Mouse (Mus musculus) heart, postnatal 0 days (tissue): ENCODE results near the gene Dnajc14.

Experiments
- CTCF ChIP-seq: IDR thresholded peaks from 2 replicates; pipeline ENCODE4 v1.5.1; 2016; ENCODE audit warnings: antibody characterized with exemption, control low read depth, low read depth
- EP300 ChIP-seq: IDR thresholded peaks from 2 replicates; pipeline ENCODE4 v1.6.1; 2016; ENCODE audit warnings: antibody characterized with exemption, low read depth

DNA sequence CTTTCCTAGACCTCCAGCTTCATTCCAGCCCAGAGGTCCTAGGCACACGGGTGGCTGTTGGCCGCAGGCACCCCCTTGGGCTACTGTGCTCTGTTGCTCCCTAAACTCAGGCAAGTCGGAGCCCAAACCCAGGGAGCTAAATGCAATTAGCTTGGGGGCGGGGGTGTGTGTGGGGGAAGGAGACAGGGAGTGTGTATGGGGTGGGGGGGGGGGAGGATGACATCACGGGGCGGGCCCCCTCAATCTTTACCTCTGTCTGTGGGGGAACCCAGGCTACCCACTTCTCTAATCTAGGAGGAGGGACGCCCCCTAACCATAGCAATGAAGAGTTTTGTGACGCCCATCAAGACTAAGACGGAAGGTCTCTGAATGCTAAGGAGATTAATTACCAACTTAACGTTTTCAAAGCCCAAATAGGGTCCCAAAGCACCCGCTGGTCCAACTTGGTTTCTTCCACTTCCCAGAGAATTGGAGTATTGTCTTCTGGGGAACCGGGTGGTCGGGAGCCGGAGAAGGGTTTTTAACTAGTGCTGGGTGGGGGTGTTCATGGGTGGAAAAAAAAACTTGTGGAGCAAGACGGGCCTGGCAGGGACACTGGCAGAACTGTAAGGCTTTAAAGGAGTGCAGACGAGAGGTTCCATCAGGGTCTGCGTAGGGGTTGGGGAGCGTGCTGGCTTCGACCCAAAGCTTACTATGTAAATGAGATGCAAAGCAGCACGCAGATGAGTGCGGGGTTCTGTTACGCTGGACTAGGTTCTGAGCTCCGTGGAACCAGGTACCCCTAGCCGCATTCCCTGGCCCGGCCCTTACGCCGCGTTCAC, 619 bp downstream of the Dnajc14 start, which contains the start of gene Tmem198b:
- TF ChIP-seq CTCF (no peak), EP300 (peak; percentile 8; the same call in 1 of the 2 replicates)
